Mouse (Mus musculus) olfactory bulb, adult 2 months (tissue): ENCODE measurements around the gene Slc4a5.

Experiments
- CTCF ChIP-seq: fragments of 200-500 bp; IDR thresholded peaks from 2 replicates; pipeline ENCODE4 v1.5.1; 2012; ENCODE audit warnings: low read depth, mild to moderate bottlenecking, low read length, moderate library complexity; ENCODE audit not compliant: insufficient read depth
- POLR2A ChIP-seq: fragments of 200-500 bp; IDR thresholded peaks from 2 replicates; pipeline ENCODE4 v1.6.1; 2012; ENCODE audit warnings: mild to moderate bottlenecking, low read depth, low read length, moderate library complexity; ENCODE audit not compliant: insufficient read depth

GRCm38 (mm10) chr6:83277151-83277550 is 57.5 kb downstream of the Slc4a5 start:
- TF ChIP-seq POLR2A (no peak), CTCF (no peak)
